Mouse (Mus musculus) hindbrain, postnatal 0 days (tissue): ENCODE data around the gene 0610037L13Rik. TPM values are rescaled to one million over a fixed set of nuclear protein-coding genes. Genes with fewer than 3 reads are reported as not detected.

ENCODE experiments used
- ATAC-seq: fragments of 200-750 bp; cut with Nextera tagmentation; 2 replicates; pipeline ENCODE4 v1.8.0; 2017; ENCODE audit warnings: mild to moderate bottlenecking, moderate TSS enrichment, moderate library complexity
- DNase-seq: peaks from one replicate; pipeline ENCODE4 v3.0.0-alpha.2; 2015; ENCODE audit warnings: low spot score
- H3K27ac ChIP-seq: fragments of 300-500 bp; sonication (generic); 2 replicates; pipeline ENCODE4 v1.5.1; 2014; ENCODE audit warnings: mild to moderate bottlenecking
- H3K27me3 ChIP-seq: fragments of 300-500 bp; sonication (generic); 2 replicates; pipeline ENCODE4 v1.6.1; 2014; ENCODE audit warnings: low read length, mixed read lengths; ENCODE audit not compliant: insufficient read depth
- H3K36me3 ChIP-seq: fragments of 300-500 bp; sonication (generic); 2 replicates; pipeline ENCODE4 v1.6.1; 2014; ENCODE audit warnings: low read length, mixed read lengths; ENCODE audit not compliant: insufficient read depth
- H3K4me1 ChIP-seq: fragments of 300-500 bp; sonication (generic); 2 replicates; pipeline ENCODE4 v1.6.1; 2014; ENCODE audit warnings: antibody characterized with exemption, low read length, mixed read lengths; ENCODE audit not compliant: insufficient read depth
- H3K4me2 ChIP-seq: fragments of 300-500 bp; sonication (generic); 2 replicates; pipeline ENCODE4 v1.6.1; 2014; ENCODE audit warnings: low read depth, mild to moderate bottlenecking, low read length, moderate library complexity, mixed read lengths
- H3K4me3 ChIP-seq: fragments of 300-500 bp; sonication (generic); 2 replicates; pipeline ENCODE4 v1.5.1; 2014; ENCODE audit warnings: low read length
- H3K9ac ChIP-seq: fragments of 300-500 bp; sonication (generic); replicated peaks from 2 replicates; pipeline ENCODE4 v1.6.1; 2014; ENCODE audit warnings: mild to moderate bottlenecking, low read length, moderate library complexity, mixed read lengths
- H3K9me3 ChIP-seq: fragments of 300-500 bp; sonication (generic); 2 replicates; pipeline ENCODE4 v1.6.1; 2016; ENCODE audit warnings: low read length, mixed read lengths
- CTCF ChIP-seq: IDR thresholded peaks from 2 replicates; pipeline ENCODE4 v1.5.1; 2016; ENCODE audit warnings: antibody characterized with exemption, control low read depth, low read depth
- WGBS: fragments of 180-500 bp; shearing (Covaris S2); extraction: QIAGEN DNeasy Blood & Tissue Kit; methylation state at CpG from one replicate; pipeline ENCODE4 v1.1.7; 2014; 5-methylcytosine and 5-hydroxymethylcytosine counted together
- polyA plus RNA-seq: library from polyadenylated mRNA; unstranded; fragments of >200 nt; fragmentation: Nextera tagmentation; extraction: Ambion mirVana; gene quantifications from 2 replicates; pipeline ENCODE4 v1.2.1, GENCODE M21; 2015
- total RNA-seq: library from RNA; depleted of rRNA; stranded (reverse); fragments of >200 nt; gene quantifications from 2 replicates; pipeline ENCODE4 v1.2.3, GENCODE M21; 2014

0610037L13Rik gene
- total and polyA plus RNA-seq, 2 experiments from 2014 or later: 33.2 to 110 TPM

GRCm38 (mm10) chr4:107900206-107900605 lies 10.6 kb downstream of the 0610037L13Rik start:
- 97% methylated on average over 3 of the region's 3 CpGs for WGBS
- ATAC-seq: no peak
- no peak overlapping the region for H3K4me2 ChIP-seq
- H3K27me3 ChIP-seq: no peaks in the 10 kb centered on the region
- no peak for TF ChIP-seq CTCF
- H3K9me3 ChIP-seq: no peaks in the 10 kb centered on the region
- H3K4me1 ChIP-seq: no peaks in the 10 kb centered on the region
- DNase-seq: no peak
- no peak overlapping the region for H3K27ac ChIP-seq
- peaks cover 21% of the 10 kb centered on the region for H3K36me3 ChIP-seq
- no peak overlapping the region for H3K4me3 ChIP-seq
- no peak overlapping the region for H3K9ac ChIP-seq

DNA sequence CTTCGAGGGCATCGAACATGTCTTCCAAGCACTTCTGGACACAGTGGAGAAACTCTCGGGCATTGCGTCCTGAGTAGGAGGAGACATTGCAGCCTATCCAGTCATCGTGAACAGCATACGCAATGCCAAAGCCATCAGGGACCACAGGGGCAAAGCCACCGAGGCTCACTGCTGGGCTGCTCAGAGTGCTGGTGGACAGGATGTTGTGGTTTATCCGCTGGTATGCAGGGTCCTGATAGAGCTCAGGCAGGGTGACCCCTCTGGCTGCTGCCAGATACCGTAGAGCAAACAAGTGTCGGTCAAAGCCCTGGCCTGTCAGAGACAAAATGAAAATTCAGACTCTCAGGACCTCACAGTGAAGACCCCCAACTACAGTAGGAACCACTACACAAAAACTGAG lies 14.6 kb downstream of the 0610037L13Rik start:
- ATAC-seq (no peak), DNase-seq (no peak)
- no peak overlapping the region for H3K4me3 ChIP-seq
- no peaks in the 10 kb centered on the region for H3K4me1 ChIP-seq
- no peak overlapping the region for H3K4me2 ChIP-seq
- no peaks in the 10 kb centered on the region; the same call in 1 of the 2 replicates for H3K36me3 ChIP-seq
- H3K27me3 ChIP-seq: no peaks in the 10 kb centered on the region
- 94% methylated on average over 10 of the region's 10 CpGs for WGBS
- H3K27ac ChIP-seq: no peak overlapping the region
- TF ChIP-seq CTCF: no peak
- H3K9ac ChIP-seq: no peak overlapping the region
- no peaks in the 10 kb centered on the region for H3K9me3 ChIP-seq

DNA sequence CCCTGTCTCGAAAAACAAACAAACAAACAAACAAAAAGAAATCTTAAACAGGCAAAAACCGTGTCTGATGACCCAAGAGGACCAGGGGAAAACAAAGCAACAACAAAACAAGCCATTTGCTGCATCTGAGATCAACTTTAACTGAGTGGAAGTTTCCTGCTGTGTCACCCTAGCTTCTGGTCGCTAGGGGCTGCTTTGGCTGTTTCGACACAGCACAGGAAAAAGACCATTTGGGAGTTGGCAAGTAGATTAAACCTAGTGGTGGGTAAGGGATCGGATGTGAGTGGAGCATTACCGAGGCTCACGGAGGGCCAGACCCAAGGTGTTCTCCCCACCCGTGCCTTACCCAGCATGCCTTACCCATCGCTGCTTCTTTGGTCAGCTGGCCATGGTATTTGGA lies 16.9 kb downstream of the 0610037L13Rik start:
- WGBS: 89% methylated on average over 9 of the region's 9 CpGs
- no peak overlapping the region for H3K9ac ChIP-seq
- TF ChIP-seq CTCF: no peak
- no peak overlapping the region for H3K4me3 ChIP-seq
- DNase-seq (no peak), ATAC-seq (no peak)
- no peaks in the 10 kb centered on the region for H3K27me3 ChIP-seq
- H3K9me3 ChIP-seq: no peaks in the 10 kb centered on the region
- no peak overlapping the region for H3K27ac ChIP-seq
- H3K4me2 ChIP-seq: no peak overlapping the region
- H3K36me3 ChIP-seq: no peaks in the 10 kb centered on the region
- no peaks in the 10 kb centered on the region for H3K4me1 ChIP-seq

- Histone ChIP-seq H3K4me2 (no peak overlapping the region), H3K9ac (no peak overlapping the region), H3K27ac (no peak overlapping the region), H3K36me3 (no peaks in the 10 kb centered on the region; the same call in 1 of the 2 replicates), H3K27me3 (no peaks in the 10 kb centered on the region), H3K4me1 (no peaks in the 10 kb centered on the region), H3K4me3 (no peak overlapping the region), H3K9me3 (no peaks in the 10 kb centered on the region)
- WGBS: 91% methylated on average over 4 of the region's 4 CpGs
- no peak for DNase-seq
- no peak for TF ChIP-seq CTCF
- no peak for ATAC-seq
These were observed 20.4 kb downstream of the 0610037L13Rik start for GRCm38 (mm10) chr4:107910020-107910419.

GRCm38 (mm10) chr4:107920336-107920735 lies 30.7 kb downstream of the 0610037L13Rik start:
- no peak for TF ChIP-seq CTCF
- H3K9ac ChIP-seq: no peak overlapping the region
- H3K36me3 ChIP-seq: no peaks in the 10 kb centered on the region
- H3K27ac ChIP-seq: no peak overlapping the region
- H3K9me3 ChIP-seq: no peaks in the 10 kb centered on the region
- no peaks in the 10 kb centered on the region for H3K27me3 ChIP-seq
- WGBS: 86% methylated on average over 2 of the region's 2 CpGs
- no peak overlapping the region for H3K4me2 ChIP-seq
- no peak for ATAC-seq
- no peak overlapping the region for H3K4me3 ChIP-seq
- peaks cover 5% of the 10 kb centered on the region; the same call in 1 of the 2 replicates for H3K4me1 ChIP-seq
- no peak for DNase-seq

DNA sequence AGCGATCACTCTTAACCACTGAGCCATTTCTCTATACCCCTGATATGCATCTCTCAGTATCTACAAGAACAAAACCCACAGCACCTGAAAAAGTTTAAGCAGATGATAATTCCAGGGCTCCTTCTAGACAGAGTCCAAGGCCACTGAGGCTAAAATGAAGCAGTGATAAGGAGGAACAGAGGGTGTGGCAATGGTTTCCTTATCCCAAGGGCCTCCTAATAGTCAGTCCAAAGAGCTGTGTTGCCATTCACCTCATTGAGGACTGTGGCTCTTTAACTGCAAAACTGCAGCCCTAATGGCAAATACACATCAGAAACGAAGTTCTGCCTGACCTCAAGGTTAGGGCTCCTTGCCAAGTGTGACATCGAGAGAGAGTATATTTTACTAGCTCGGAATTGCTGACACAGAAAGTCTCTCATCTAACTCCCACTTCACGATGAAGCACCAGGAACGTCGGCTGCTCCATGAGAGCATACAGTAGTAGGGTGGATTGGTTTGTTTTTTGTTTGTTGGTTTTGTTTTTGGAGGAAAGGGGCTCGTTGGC lies 31.6 kb downstream of the 0610037L13Rik start:
- DNase-seq (peak; percentile 13), ATAC-seq (no peak)
- Histone ChIP-seq H3K36me3 (no peaks in the 10 kb centered on the region), H3K4me2 (no peak overlapping the region), H3K4me1 (peaks cover 5% of the 10 kb centered on the region; the same call in 1 of the 2 replicates), H3K27me3 (no peaks in the 10 kb centered on the region), H3K9ac (no peak overlapping the region), H3K9me3 (no peaks in the 10 kb centered on the region), H3K27ac (no peak overlapping the region), H3K4me3 (no peak overlapping the region)
- 77% methylated on average over 8 of the region's 8 CpGs for WGBS
- no peak for TF ChIP-seq CTCF

GRCm38 (mm10) chr4:107921952-107922351 lies 32.3 kb downstream of the 0610037L13Rik start:
- H3K27ac ChIP-seq: peak overlapping the region; percentile 48; the same call in 1 of the 2 replicates
- peak overlapping the region; percentile 86 for H3K4me2 ChIP-seq
- no peaks in the 10 kb centered on the region for H3K36me3 ChIP-seq
- peaks cover 5% of the 10 kb centered on the region; the same call in 1 of the 2 replicates for H3K4me1 ChIP-seq
- DNase-seq: no peak
- H3K4me3 ChIP-seq: no peak overlapping the region
- no peak for TF ChIP-seq CTCF
- no peaks in the 10 kb centered on the region for H3K9me3 ChIP-seq
- 0 out of 2 replicates have a peak overlapping the region, but pooled peaks have one; percentile 9 for H3K9ac ChIP-seq
- H3K27me3 ChIP-seq: no peaks in the 10 kb centered on the region
- WGBS: 37% methylated on average over 4 of the region's 4 CpGs
- no peak for ATAC-seq
